Mouse (Mus musculus) left cerebral cortex, postnatal 25 days (tissue): Measurements from ENCODE around the gene Itga7. TPM values are rescaled to one million over a fixed set of nuclear protein-coding genes. Genes with fewer than 3 reads are reported as not detected.
"Not testable (repeated sequence)": the region's sequence is repeated elsewhere in the genome, so short reads cannot be mapped to it uniquely, and the experiment has no call there.

Experiments
- DNase-seq, 2 experiments: peaks; one replicate each; pipeline ENCODE4 v3.0.0; 2022; ENCODE audit warnings: low spot score in 2 of 2, mixed read lengths in 1 of 2
- intact Hi-C: fragments of 180-260 bp; cut with DNase I; formaldehyde crosslinking; loops from one replicate; pipeline ENCODE4 v1.15.1; 2025
- total RNA-seq, 2 experiments: library from RNA; stranded (reverse); gene quantifications; 2 replicates each; pipeline ENCODE4 v1.2.3; 2021

Itga7 gene
- total RNA-seq, 2 experiments from 2014 or later: 12.4 to 15.5 TPM

DNA sequence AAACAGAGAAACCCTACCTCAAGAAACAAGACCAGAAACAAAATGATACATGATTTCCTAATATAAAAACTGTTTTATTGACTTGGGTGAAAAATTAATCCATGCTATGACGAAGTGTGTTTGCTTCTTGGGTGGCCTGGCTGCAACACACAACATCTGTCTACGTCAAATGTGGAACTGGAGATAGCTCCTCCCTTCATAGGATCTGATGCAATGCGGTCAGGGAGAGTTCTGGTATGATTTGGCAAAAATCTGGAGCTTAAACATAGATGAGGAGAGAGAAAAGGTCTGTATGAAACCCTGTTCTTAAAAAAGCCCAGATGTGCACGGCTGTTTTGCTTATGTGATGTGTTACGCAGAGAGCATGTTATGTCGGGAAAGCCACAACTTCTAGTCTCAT is 32.3 kb downstream of the Itga7 start:
- no peak for DNase-seq
- intact Hi-C loops: no loop called here

DNA sequence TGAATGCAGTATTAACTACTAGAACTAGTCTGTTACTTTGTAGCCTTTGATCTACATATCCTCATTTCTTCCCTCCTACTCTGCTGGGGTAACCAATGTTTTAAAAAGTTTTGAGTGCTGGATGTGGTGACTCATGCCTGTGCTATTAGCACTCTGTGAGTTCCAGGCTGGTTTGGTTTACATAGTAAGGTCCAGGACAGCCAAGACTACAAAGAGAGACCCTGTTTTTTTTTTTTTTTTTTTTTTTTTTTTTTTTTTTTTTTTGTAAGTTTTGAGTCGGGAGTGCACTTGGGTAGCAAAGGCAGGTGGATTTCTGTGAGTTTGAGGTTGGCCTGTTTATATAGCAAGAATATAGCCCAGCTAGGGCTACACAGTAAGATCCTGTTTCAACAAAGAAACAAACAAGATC is 34.7 kb downstream of the Itga7 start:
- intact Hi-C loops: no loop called here

DNA sequence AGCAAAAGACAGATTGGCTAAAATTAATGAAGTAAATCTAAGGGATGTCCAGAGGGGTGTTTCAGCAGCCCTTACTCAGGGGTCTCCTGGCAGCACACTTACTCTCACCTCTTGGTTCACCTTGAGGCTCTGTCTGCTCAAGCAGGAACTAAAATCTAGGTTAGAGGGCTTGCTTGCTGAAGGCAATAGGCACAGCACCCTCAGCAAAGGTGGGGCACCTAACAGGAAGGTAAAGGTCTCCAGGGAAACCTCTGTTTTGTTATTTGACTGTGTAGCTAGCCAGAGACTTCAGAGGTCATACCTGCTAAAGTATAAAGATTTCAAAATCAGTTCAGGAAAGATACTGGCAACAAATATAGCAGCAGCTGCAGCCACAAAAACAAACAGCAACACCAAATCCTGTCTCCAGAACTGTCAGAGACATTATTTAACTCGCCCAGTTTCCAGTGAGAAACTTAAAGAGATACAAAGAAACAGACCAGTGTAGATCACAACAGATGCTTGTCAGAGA is 37.2 kb downstream of the Itga7 start:
- intact Hi-C loops: loop anchor here (10.0 kb wide), 1 partner anchor 236 kb away; no protein-coding TSS in a partner anchor

More for the DNA sequence above, 34.7 kb downstream of the Itga7 start:
- DNase-seq: no peak

DNA sequence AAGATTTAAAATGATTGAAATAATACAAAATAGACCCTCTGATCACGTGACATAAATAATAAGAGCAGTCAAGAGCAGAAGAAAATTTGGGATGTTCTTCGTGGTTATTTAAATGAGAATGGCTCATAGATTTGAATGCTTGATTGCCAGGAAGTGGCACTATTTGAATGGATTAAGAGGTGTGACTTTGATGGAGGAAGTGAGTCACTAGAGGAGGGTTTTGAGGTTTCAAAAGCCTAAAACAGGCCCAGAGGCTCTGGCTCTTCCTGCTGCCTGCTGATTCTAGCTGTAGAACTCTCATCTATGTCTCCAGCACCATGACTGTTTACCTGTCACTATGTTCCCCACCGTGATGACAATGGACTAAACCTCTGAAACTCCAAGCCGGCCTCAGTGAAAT is 39.2 kb downstream of the Itga7 start:
- intact Hi-C loops: loop anchor here (10.0 kb wide), 1 partner anchor 238 kb away; no protein-coding TSS in a partner anchor
- DNase-seq: no peak

More for the DNA sequence above, 37.2 kb downstream of the Itga7 start:
- DNase-seq: no peak

- no peak for DNase-seq
- intact Hi-C loops: loop anchor here (5.0 to 10.0 kb wide), 3 partner anchors 54 to 242 kb away; partner anchors contain the start of genes Bloc1s1 and Rdh5
Observed at GRCm38 (mm10) chr10:128976395-128976794, 42.8 kb downstream of the Itga7 start.

DNA sequence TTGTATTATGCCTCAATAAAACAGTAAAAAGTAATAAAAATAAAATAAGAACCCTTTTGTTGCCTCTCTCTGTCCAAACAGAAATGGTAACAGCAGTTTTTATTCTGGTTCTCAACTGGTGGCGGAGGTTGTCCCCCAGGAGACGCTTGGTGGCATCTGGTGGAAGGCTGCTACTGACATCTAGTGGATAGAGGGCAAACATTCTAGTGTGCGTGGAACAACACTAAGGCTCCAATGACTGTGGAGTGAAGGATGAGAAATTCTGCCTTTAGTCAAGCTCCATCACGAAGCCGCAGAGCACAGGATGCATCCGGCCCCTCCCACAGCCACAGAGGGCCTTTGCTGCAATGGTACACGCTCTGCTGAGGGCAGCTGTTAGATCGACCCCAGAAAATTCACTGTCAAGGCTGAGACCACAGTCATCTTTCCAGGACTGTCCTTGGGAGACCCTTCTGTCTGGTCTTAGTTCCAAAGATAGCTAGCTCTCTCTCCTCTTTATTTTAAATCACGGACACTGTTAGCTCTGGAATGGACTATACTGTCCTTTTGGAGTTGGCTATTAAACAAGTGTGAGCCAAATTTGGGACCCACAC is 44.0 kb downstream of the Itga7 start:
- intact Hi-C loops: loop anchor here (5.0 to 10.0 kb wide), 3 partner anchors 55 to 243 kb away; partner anchors contain the start of genes Bloc1s1 and Rdh5
- peak; percentile 41 to 79 for DNase-seq

DNA sequence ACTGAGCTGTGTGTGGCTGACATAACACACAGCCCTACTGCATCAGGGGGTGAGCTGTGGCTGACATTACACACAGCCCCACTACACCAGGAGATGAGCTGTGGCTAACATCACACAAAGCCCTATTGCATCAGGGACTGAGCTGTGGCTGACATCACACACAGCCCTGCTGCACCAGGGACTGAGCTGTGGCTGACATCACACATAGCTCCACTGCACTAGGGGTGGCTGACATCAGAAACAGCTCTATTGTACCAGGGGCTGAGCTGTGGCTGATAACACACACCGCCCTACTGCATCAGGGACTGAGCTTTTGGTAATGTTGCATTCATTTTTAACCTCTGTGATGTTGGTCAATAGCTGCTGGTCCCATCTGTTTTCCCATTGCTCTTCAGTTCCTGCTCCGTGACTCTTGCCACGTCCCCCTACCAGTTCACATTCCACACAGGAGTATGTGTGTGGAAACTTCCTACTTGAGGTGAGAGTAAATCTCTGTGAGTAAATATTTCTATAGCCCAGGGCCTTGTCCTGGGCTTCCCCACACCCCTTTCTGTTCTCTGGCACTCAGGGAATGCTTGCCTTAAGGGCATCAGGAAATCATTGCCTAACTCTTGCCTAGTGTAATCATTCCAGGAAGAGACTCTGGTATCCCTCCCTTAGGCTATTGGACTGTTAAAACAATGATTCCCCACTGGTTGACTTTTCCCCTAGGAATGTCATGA is 47.2 kb downstream of the Itga7 start:
- intact Hi-C loops: no loop called here

GRCm38 (mm10) chr10:128989131-128989530 is 55.5 kb downstream of the Itga7 start, which contains the start of gene Olfr9:
Gene Olfr9, plus strand, starts transcription at chr10:128989431.
- DNase-seq, intact Hi-C loops: not testable (repeated sequence)

More for the DNA sequence above, 47.2 kb downstream of the Itga7 start:
- DNase-seq: no peak

DNA sequence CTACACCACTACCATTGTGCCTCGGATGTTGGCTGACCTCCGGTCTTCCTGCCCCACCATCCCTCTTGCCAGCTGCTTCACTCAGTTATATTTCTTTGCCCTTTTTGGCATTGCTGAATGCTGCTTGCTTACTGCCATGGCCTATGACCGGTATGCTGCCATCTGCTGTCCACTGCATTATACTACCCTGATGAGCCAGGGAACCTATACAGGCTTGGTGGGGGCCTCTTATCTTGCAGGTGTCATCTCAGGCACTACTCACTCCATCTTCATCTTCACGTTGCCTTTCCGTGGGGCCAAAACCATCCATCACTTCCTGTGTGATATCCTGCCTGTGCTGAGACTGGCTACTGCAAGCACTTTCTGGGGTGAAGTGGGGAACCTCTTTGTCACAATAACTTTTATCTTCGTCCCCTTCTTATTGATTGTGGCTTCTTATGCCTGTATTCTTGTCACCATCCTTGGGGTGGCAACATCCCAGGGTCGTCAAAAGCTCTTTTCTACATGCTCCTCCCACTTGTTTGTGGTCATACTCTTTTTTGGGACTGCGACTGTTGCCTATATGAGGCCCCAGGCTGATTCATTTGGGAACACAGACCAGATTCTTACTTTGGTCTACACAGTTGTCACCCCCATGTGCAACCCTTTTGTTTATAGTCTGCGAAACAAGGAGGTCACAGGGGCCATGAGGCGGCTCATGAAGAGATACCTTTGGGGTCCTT is 56.7 kb downstream of the Itga7 start:
- intact Hi-C loops: not testable (repeated sequence)

GRCm38 (mm10) chr10:128990994-128991393 is 57.4 kb downstream of the Itga7 start:
- intact Hi-C loops: no loop called here

More for the DNA sequence above, 56.7 kb downstream of the Itga7 start:
- not testable (repeated sequence) for DNase-seq

DNA sequence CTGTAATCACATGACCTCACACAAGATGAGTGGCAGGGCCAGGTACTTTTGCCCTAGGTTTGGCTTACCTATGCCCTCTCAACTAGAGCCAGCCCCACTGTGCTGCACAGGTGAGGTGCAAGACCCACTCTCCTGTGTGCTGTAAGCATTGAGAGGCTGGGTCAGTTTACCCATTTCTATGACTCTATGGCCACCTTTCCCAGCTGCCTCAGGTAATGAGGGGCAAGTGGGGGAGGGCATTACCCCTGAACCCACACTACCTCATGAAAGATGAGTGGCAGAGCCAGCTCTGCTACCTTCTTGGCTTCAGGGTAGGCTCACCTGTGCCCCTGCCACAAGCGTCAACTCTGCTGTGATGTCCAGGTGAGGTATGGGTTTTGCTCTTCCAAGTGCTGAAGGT is 62.2 kb downstream of the Itga7 start:
- DNase-seq: no peak
- intact Hi-C loops: no loop called here

More at GRCm38 (mm10) chr10:128990994-128991393, 57.4 kb downstream of the Itga7 start:
- DNase-seq: no peak

GRCm38 (mm10) chr10:128996523-128997040 is 63.0 kb downstream of the Itga7 start:
- DNase-seq: no peak
- intact Hi-C loops: no loop called here

GRCm38 (mm10) chr10:129004032-129004920 is 70.7 kb downstream of the Itga7 start:
- intact Hi-C loops: no loop called here
- DNase-seq: no peak

Other genes starting within 250 kb of the Itga7 start
- gene Rab5b, start 237.6 kb upstream of the Itga7 start, total RNA-seq: 100 to 1,000 TPM; 125 to 132 TPM
- gene Pmel, start 229.6 kb upstream of the Itga7 start, total RNA-seq: under 1 TPM; 0.39 to 0.96 TPM
- 1 to 10 TPM; 2.5 to 3.2 TPM for gene Cdk2, start 228.8 kb upstream of the Itga7 start, total RNA-seq
- 1 to 10 TPM; 5.1 to 6.3 TPM for gene Dgka, start 189.0 kb upstream of the Itga7 start, total RNA-seq
- gene Pym1, start 185.9 kb upstream of the Itga7 start, total RNA-seq: 10 to 100 TPM; 28.8 to 29.5 TPM
- gene Mmp19, start 142.9 kb upstream of the Itga7 start, total RNA-seq: under 1 TPM; 0.39 to 0.78 TPM
- 10 to 100 TPM; 65.6 to 66.1 TPM for gene Dnajc14, start 129.8 kb upstream of the Itga7 start, total RNA-seq
- 10 to 100 TPM in 1 of 2 experiments, 1 to 10 TPM in 1; 8.8 to 10.2 TPM for gene Tmem198b, start 129.4 kb upstream of the Itga7 start, total RNA-seq
- gene Sarnp, start 116.5 kb upstream of the Itga7 start, total RNA-seq: 10 to 100 TPM; 37.1 to 40.7 TPM
- 1 to 10 TPM; 6.9 to 7.5 TPM for gene Ormdl2, start 112.2 kb upstream of the Itga7 start, total RNA-seq
- gene Gdf11, start 42.1 kb upstream of the Itga7 start, total RNA-seq: 10 to 100 TPM; 12.8 to 14.9 TPM
- 10 to 100 TPM; 65.0 to 74.0 TPM for gene Cd63, start 32.8 kb upstream of the Itga7 start, total RNA-seq
- gene Rdh5, start 10.9 kb upstream of the Itga7 start, total RNA-seq: 1 to 10 TPM; 6.0 to 8.2 TPM
- gene Bloc1s1, start 9.8 kb upstream of the Itga7 start, total RNA-seq: 10 to 100 TPM; 81.4 to 86.2 TPM
- gene Mettl7b, start 27.2 kb downstream of the Itga7 start, total RNA-seq: not detected
- gene Olfr9, start 55.6 kb downstream of the Itga7 start, total RNA-seq: not detected
- not detected for gene Olfr763, start 77.0 kb downstream of the Itga7 start, total RNA-seq
- not detected for gene Olfr764-ps1, start 106.1 kb downstream of the Itga7 start, total RNA-seq
- not detected for gene Olfr765, start 116.2 kb downstream of the Itga7 start, total RNA-seq
- not detected for gene Olfr766-ps1, start 135.2 kb downstream of the Itga7 start, total RNA-seq
- gene Olfr767, start 149.1 kb downstream of the Itga7 start, total RNA-seq: not detected
- gene Olfr768, start 165.6 kb downstream of the Itga7 start, total RNA-seq: not detected
- not detected for gene Olfr769, start 184.0 kb downstream of the Itga7 start, total RNA-seq
- not detected for gene Olfr770, start 205.2 kb downstream of the Itga7 start, total RNA-seq
- gene Olfr771, start 230.9 kb downstream of the Itga7 start, total RNA-seq: not detected
- gene Olfr772, start 244.1 kb downstream of the Itga7 start, total RNA-seq: not detected